Comparison of ENCODE assay signal across 29 mouse cellular contexts in genomic region chr6:86281573-86282210, GRCm38 (mm10).
DNase-seq lines count a peak whose midpoint lies in the region; ATAC-seq lines count a peak whose summit lies in the region.
"Had no signal": no experiment of that assay in that cellular context is flagged by ENCODE, and none has a peak within 500 bp of the region (broad histone marks: within the 10 kb centered on the region; RNA-seq: fewer than 3 reads in every experiment).

No protein-coding gene starts in this region.

- no peaks in the 10 kb centered on the region for H3K36me3 ChIP-seq in midbrain, embryonic 11.5 days (ENCODE audit: control insufficient read depth, insufficient read depth, low read length)
- no peaks in the 10 kb centered on the region for H3K36me3 ChIP-seq in midbrain, embryonic 10.5 days
- no peaks in the 10 kb centered on the region for H3K36me3 ChIP-seq in heart, embryonic 11.5 days (ENCODE audit: control insufficient read depth, insufficient read depth, low read length)
- H3K36me3 ChIP-seq: embryonic facial prominence, embryonic 12.5 days; heart, embryonic 10.5 days; hindbrain, embryonic 12.5 days; intestine, embryonic 15.5 days; liver, embryonic 12.5 days; midbrain, embryonic 15.5 days had no signal

- H3K9ac ChIP-seq in midbrain, embryonic 11.5 days (ENCODE audit: low read length) = no peak overlapping the region
- H3K9ac ChIP-seq in heart, embryonic 11.5 days (ENCODE audit: low read depth, low read length) = no peak overlapping the region
- H3K9ac ChIP-seq: embryonic facial prominence, embryonic 12.5 days; hindbrain, embryonic 12.5 days; intestine, embryonic 15.5 days; liver, embryonic 12.5 days; liver, postnatal 0 days; midbrain, embryonic 15.5 days had no signal

- H3K4me3 ChIP-seq in midbrain, embryonic 11.5 days (ENCODE audit: low read depth, low read length) = no peak overlapping the region
- no peak overlapping the region for H3K4me3 ChIP-seq in midbrain, embryonic 10.5 days
- no peak overlapping the region for H3K4me3 ChIP-seq in heart, embryonic 11.5 days (ENCODE audit: low read depth, low read length)
- H3K4me3 ChIP-seq: embryonic facial prominence, embryonic 12.5 days; erythroblast, embryonic 14.5 days; heart, embryonic 10.5 days; hindbrain, embryonic 12.5 days; intestine, embryonic 15.5 days; liver, embryonic 12.5 days; midbrain, embryonic 15.5 days had no signal

- H3K9me3 ChIP-seq in midbrain, embryonic 11.5 days (ENCODE audit: control insufficient read depth, low read length) = no peaks in the 10 kb centered on the region
- no peaks in the 10 kb centered on the region for H3K9me3 ChIP-seq in midbrain, embryonic 10.5 days (replicated peaks)
- no peaks in the 10 kb centered on the region for H3K9me3 ChIP-seq in heart, embryonic 11.5 days (replicated peaks; ENCODE audit: control insufficient read depth, low read length)
- H3K9me3 ChIP-seq: embryonic facial prominence, embryonic 12.5 days; heart, embryonic 10.5 days; hindbrain, embryonic 12.5 days; intestine, embryonic 15.5 days; liver, embryonic 12.5 days; midbrain, embryonic 15.5 days had no signal

- 89% methylated on average over 11 of the region's 11 CpGs for WGBS in midbrain, embryonic 11.5 days
- WGBS in midbrain, embryonic 10.5 days = 91% methylated on average over 11 of the region's 11 CpGs
- WGBS in heart, embryonic 11.5 days (ENCODE audit: insufficient replicate concordance) = 83% methylated on average over 11 of the region's 11 CpGs

- no peak overlapping the region for H3K27ac ChIP-seq in midbrain, embryonic 11.5 days (ENCODE audit: low read depth, low read length)
- no peak overlapping the region for H3K27ac ChIP-seq in midbrain, embryonic 10.5 days (replicated peaks)
- H3K27ac ChIP-seq in heart, embryonic 11.5 days (ENCODE audit: low read depth, low read length) = no peak overlapping the region
- H3K27ac ChIP-seq: embryonic facial prominence, embryonic 12.5 days; heart, embryonic 10.5 days; hindbrain, embryonic 12.5 days; hindbrain, postnatal 0 days; intestine, embryonic 15.5 days; kidney, postnatal 0 days; liver, embryonic 12.5 days; midbrain, embryonic 15.5 days had no signal

- ATAC-seq in midbrain, embryonic 11.5 days (ENCODE audit: low FRiP score) = no peak
- no peak for ATAC-seq in heart, embryonic 11.5 days (replicated peaks; ENCODE audit: insufficient number of reproducible peaks, low FRiP score, low TSS enrichment)
- ATAC-seq: hindbrain, postnatal 0 days; intestine, embryonic 15.5 days; liver, embryonic 12.5 days; liver, postnatal 0 days; midbrain, embryonic 15.5 days had no signal

- H3K27me3 ChIP-seq in midbrain, embryonic 11.5 days (ENCODE audit: control insufficient read depth, insufficient read depth, low read length) = no peaks in the 10 kb centered on the region
- no peaks in the 10 kb centered on the region for H3K27me3 ChIP-seq in midbrain, embryonic 10.5 days (ENCODE audit: low read depth, poor library complexity, severe bottlenecking)
- 0 out of 2 replicates have a peak, but pooled peaks cover 2% of the 10 kb centered on the region for H3K27me3 ChIP-seq in heart, embryonic 11.5 days (ENCODE audit: control insufficient read depth, insufficient read depth, low read length)
- H3K27me3 ChIP-seq: embryonic facial prominence, embryonic 12.5 days; hindbrain, embryonic 12.5 days; intestine, embryonic 15.5 days; midbrain, embryonic 15.5 days had no signal

- DNase-seq in frontal cortex, postnatal 36 days (ENCODE audit: low spot score in 2 of 2) = peak; percentile 21 to 46
- no peak for DNase-seq in frontal cortex, postnatal 14 days (ENCODE audit: low spot score in 2 of 2)
- DNase-seq in midbrain, embryonic 11.5 days (ENCODE audit: low spot score, missing footprints) = peak; percentile 41
- DNase-seq in midbrain, embryonic 10.5 days (ENCODE audit: low spot score) = no peak
- DNase-seq in brain, adult 2 months (ENCODE audit: low read depth, low spot score) = peak; percentile 9
- no peak for DNase-seq in cerebellum, adult 18-20 months
- DNase-seq: adrenal gland, postnatal 25 days; cerebellum, adult 8-10 months; cerebellum, postnatal 36 days; gastrocnemius, postnatal 25 days; heart, adult 11 months; heart, postnatal 36 days; kidney, adult 8-10 months; kidney, postnatal 4 days; left cerebral cortex, postnatal 4 days; liver, postnatal 0 days; lung, postnatal 36 days; spleen, adult 18-20 months; thymus, postnatal 14 days had no signal

- H3K4me1 ChIP-seq in midbrain, embryonic 11.5 days (ENCODE audit: control insufficient read depth, insufficient read depth, low read length) = no peaks in the 10 kb centered on the region
- H3K4me1 ChIP-seq in midbrain, embryonic 10.5 days = no peaks in the 10 kb centered on the region; the same call in 1 of the 2 replicates
- H3K4me1 ChIP-seq in heart, embryonic 11.5 days (ENCODE audit: control insufficient read depth, insufficient read depth, low read length) = no peaks in the 10 kb centered on the region
- H3K4me1 ChIP-seq: embryonic facial prominence, embryonic 12.5 days; hindbrain, embryonic 12.5 days; intestine, embryonic 15.5 days; liver, embryonic 12.5 days; midbrain, embryonic 15.5 days had no signal

- no peak overlapping the region for H3K4me2 ChIP-seq in midbrain, embryonic 11.5 days
- H3K4me2 ChIP-seq in heart, embryonic 11.5 days = no peak overlapping the region
- H3K4me2 ChIP-seq: embryonic facial prominence, embryonic 12.5 days; hindbrain, embryonic 12.5 days; intestine, embryonic 15.5 days; liver, embryonic 12.5 days; midbrain, embryonic 15.5 days had no signal

Comparison
In these comparisons a context has a peak if more than half of its experiments do, and no peak if none do; other contexts are left out.
1. DNase-seq: peak in frontal cortex, postnatal 36 days (2 of 2), midbrain, embryonic 11.5 days (single experiment) and brain, adult 2 months (single experiment); none in frontal cortex, postnatal 14 days (0 of 2), midbrain, embryonic 10.5 days (single experiment) and cerebellum, adult 18-20 months (0 of 2).